Mouse (Mus musculus): ENCODE data around the gene Atp8a2. TPM values are rescaled to one million over a fixed set of nuclear protein-coding genes. Genes with fewer than 3 reads are reported as not detected.
"Not testable (repeated sequence)": the region's sequence is repeated elsewhere in the genome, so short reads cannot be mapped to it uniquely, and the experiment has no call there.

Gene Atp8a2
- total RNA-seq, 2 experiments from 2014 or later = 72.2 to 76.0 TPM

DNA sequence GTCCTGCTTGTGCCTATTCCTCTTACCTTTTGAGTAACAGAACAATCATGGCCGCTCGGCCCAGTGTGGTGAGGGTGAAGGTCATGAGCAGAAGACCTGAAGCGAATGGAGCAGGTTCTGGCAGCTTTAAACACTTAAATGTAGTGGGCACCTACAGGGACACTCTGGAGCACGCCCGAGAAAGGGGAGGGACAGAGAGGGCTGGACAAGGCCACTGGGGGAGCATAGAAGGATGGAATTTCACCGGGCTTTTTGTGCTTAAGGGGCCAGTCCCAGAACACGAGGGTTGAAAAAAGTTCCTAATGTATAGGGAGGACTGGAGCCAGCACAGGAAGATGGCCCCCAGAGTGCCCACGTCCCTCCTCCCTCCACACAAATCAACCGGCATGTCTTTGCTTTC lies 563.0 kb downstream of the Atp8a2 start:
- no peak for DNase-seq (ENCODE audit: extremely low spot score in 1 of 2, low spot score in 2 of 2)
- TF ChIP-seq CTCF (IDR thresholded peaks at IDR 0.05) = no peak
- Histone ChIP-seq H3K27ac (no peak overlapping the region), H3K4me3 (no peak overlapping the region)
- intact Hi-C loops (cut with DNase I) = no loop called here

DNA sequence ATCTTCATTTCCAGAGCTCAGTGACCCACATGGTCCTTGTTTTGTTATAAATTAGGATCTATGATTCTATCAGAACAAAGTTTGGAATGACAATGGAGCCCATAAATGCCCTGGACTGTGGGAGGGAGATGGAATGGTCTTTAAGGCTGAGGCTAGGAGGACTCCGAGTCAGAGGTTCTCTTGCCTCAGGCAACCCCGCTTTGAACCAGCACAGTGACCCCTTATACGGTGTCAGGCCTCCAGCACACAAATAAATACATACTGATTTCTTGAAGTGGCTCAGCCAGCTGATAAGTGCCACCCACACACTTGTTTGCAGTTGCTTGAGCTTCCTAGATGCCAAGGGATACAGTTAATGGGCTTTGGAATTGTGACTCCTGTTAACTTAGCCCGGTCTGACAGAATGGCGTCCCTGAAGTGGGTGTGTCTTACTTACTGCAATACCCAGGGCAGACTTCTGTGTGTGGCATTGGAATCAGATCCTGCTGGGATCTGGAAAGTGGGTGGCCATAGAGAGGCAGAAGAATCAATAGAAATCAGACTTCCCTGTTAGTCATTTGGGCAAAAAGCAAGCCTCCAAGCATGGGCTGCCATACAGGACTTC lies 563.6 kb downstream of the Atp8a2 start:
- no peak for DNase-seq (ENCODE audit: extremely low spot score in 1 of 2, low spot score in 2 of 2)
- intact Hi-C loops (cut with DNase I) = no loop called here
- Histone ChIP-seq H3K27ac (no peak overlapping the region), H3K4me3 (no peak overlapping the region)
- TF ChIP-seq CTCF (IDR thresholded peaks at IDR 0.05) = no peak

DNA sequence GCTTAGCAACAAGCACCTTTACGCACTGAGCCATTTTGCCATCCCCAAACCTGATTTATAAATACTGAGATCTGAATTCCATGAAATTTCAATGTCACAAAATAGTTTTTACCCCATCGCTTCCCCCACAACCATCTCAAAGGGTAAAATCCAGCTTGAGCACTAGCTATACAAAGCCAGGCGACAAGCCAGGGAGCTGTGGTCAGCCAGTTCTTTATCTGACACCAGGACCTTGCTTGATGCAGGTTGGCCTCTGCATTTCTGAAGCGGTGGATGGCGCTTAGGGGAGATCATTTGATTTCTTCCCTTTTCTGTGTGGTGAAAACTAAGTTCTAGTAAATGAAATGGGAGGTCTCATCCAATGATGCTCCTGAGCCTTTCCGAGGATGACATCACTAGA lies 564.9 kb downstream of the Atp8a2 start:
- intact Hi-C loops (cut with DNase I) = no loop called here
- TF ChIP-seq CTCF (IDR thresholded peaks at IDR 0.05) = no peak
- Histone ChIP-seq H3K4me3 (no peak overlapping the region), H3K27ac (no peak overlapping the region)
- DNase-seq (ENCODE audit: extremely low spot score in 1 of 2, low spot score in 2 of 2) = no peak

- intact Hi-C loops (cut with DNase I) = no loop called here
- H3K4me3 ChIP-seq = no peak overlapping the region
- no peak overlapping the region for H3K27ac ChIP-seq
- no peak for DNase-seq (ENCODE audit: extremely low spot score in 1 of 2, low spot score in 2 of 2)
- TF ChIP-seq CTCF (IDR thresholded peaks at IDR 0.05) = no peak
These were observed 566.9 kb downstream of the Atp8a2 start for GRCm38 (mm10) chr14:59630096-59630495.

GRCm38 (mm10) chr14:59629308-59629707 lies 567.7 kb downstream of the Atp8a2 start:
- no peak overlapping the region for H3K4me3 ChIP-seq
- intact Hi-C loops (cut with DNase I) = no loop called here
- H3K27ac ChIP-seq = no peak overlapping the region
- TF ChIP-seq CTCF (IDR thresholded peaks at IDR 0.05) = no peak
- no peak for DNase-seq (ENCODE audit: extremely low spot score in 1 of 2, low spot score in 2 of 2)

- Histone ChIP-seq H3K4me3 (no peak overlapping the region), H3K27ac (no peak overlapping the region)
- intact Hi-C loops (cut with DNase I) = no loop called here
- no peak for TF ChIP-seq CTCF (IDR thresholded peaks at IDR 0.05)
- no peak for DNase-seq (ENCODE audit: extremely low spot score in 1 of 2, low spot score in 2 of 2)
These were observed 569.2 kb downstream of the Atp8a2 start for GRCm38 (mm10) chr14:59627823-59628222.

DNA sequence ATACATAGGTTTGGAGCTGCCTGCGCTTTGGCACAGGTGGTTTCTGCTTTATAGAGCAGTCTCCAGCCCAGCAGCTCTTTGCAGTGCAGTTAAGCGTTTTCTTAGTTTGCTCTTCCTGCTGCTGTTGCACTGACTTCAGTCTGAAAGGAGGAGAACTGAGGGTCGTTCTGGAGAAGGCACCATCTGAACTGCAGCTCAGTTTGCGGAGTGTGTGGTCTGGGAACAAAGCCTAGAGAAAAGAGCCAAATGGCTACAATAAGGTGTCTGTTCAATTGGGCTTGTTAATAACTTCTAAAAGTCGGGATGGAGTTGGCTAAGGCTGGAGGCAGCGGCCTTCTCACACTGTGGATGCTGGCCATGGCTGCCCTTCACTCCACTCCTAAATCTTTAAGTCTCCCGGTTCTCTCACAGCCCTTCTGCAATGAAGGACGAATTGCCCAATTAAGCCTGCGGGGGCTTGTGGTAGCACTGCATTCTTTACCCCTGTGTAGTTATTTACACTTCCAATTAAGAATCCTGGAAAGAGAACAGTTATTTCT lies 569.8 kb downstream of the Atp8a2 start:
- Histone ChIP-seq H3K4me3 (no peak overlapping the region), H3K27ac (no peak overlapping the region)
- TF ChIP-seq CTCF (IDR thresholded peaks at IDR 0.05) = no peak
- DNase-seq (ENCODE audit: extremely low spot score in 1 of 2, low spot score in 2 of 2) = no peak
- intact Hi-C loops (cut with DNase I) = no loop called here

- intact Hi-C loops (cut with DNase I) = no loop called here
- TF ChIP-seq CTCF (IDR thresholded peaks at IDR 0.05) = no peak
- DNase-seq (ENCODE audit: extremely low spot score in 1 of 2, low spot score in 2 of 2) = no peak
- H3K27ac ChIP-seq = no peak overlapping the region
- no peak overlapping the region; the same call in 1 of the 2 replicates for H3K4me3 ChIP-seq
These were observed 570.3 kb downstream of the Atp8a2 start for GRCm38 (mm10) chr14:59626711-59627110.

DNA sequence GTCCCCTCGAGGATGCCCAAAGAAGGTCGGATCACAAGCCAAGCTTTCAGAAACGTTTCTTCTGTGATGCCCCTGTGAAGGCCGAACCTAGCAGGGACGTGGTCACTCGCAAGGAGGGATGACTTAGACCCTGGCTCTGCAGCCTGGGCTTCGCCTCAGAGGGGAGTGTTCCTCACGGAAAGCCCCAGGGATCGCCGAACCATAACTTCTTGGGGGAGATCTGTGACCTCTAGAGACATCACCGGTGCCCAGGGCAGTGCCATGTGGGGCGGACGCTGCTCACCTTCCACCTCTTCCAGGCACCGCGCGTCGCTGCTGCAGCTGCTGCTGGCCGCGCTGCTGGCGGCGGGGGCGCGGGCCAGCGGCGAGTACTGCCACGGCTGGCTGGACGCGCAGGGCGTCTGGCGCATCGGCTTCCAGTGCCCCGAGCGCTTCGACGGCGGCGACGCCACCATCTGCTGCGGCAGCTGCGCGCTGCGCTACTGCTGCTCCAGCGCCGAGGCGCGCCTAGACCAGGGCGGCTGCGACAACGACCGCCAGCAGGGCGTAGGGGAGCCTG lies 571.1 kb downstream of the Atp8a2 start:
- Histone ChIP-seq H3K27ac (no peak overlapping the region), H3K4me3 (peak overlapping the region; percentile 54)
- peak in 1 of 2 experiments; percentile 31 for DNase-seq (ENCODE audit: extremely low spot score in 1 of 2, low spot score in 2 of 2)
- intact Hi-C loops (cut with DNase I) = no loop called here
- TF ChIP-seq CTCF (IDR thresholded peaks at IDR 0.05) = no peak

DNA sequence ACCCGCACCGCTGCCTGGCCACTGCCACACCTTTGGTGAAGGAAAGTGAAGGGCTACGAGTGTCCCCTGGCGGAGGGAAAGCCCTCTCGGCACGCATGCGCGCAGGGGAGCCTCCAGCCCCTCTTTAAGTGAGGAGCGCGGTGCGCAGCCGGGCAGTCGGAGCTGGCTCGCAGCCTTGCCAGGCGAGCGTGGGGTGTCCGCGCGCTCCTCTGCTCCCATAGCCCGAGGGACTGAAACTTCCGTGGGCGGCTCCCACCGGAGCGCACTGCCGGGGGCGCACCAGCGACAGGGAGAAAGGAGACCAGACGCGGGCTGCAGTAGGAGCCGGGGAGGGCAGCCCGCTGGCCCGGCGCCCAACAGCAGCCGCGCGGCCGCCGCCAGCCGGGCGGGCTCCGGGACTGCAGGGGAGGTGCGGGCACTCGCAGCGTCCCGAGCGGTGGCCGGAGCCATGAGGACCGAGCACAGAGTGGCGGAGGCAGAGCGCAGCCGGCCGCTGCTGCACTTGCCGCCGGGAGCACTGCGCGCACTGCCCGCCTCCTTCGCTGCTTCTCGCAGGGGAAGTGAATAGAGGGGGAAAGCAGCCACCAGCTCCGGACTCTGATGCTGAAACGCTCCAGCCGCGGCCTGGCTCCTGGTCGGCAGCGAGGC lies 571.7 kb downstream of the Atp8a2 start, which contains the start of gene Shisa2:
TSS of gene Shisa2 (plus strand) at position 151 of the 648 bp plus-strand sequence.
- no peak within 1 kb of the TSS for H3K27ac ChIP-seq
- intact Hi-C loops (cut with DNase I) = no loop called here
- peak; percentile 69 to 74 for DNase-seq (ENCODE audit: extremely low spot score in 1 of 2, low spot score in 2 of 2)
- peak; percentile 39 for TF ChIP-seq CTCF (IDR thresholded peaks at IDR 0.05)
- peak within 1 kb of the TSS; percentile 54 for H3K4me3 ChIP-seq

DNA sequence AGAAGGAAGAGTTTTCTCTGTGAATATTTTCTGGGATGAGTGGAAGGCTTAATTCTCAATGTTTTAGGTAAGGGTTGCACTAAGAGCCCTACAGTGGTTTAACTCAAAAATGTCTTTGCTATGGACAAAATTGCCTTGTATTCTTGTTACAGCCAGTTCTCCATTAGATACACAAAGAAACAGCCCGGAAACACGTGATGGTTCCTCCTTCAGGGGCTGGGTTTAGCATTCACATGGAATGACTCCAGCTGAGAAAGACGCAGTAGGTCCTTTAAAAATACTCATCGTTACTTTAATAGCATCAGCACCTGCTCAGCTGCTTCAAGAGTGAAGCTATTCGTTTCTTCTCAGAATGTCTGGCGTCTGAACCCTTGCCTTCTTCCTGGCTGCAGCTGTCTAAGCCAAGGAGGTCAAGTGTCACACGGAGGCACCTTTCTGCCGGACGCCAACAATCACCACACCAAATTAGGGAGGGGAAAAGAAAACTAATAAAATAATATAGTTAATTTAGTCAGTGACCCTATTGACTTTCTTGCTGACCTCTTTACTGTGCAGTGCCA lies 572.6 kb downstream of the Atp8a2 start:
- no peak for TF ChIP-seq CTCF (IDR thresholded peaks at IDR 0.05)
- no peak overlapping the region for H3K4me3 ChIP-seq
- intact Hi-C loops (cut with DNase I) = no loop called here
- no peak overlapping the region for H3K27ac ChIP-seq
- no peak for DNase-seq (ENCODE audit: extremely low spot score in 1 of 2, low spot score in 2 of 2)

DNA sequence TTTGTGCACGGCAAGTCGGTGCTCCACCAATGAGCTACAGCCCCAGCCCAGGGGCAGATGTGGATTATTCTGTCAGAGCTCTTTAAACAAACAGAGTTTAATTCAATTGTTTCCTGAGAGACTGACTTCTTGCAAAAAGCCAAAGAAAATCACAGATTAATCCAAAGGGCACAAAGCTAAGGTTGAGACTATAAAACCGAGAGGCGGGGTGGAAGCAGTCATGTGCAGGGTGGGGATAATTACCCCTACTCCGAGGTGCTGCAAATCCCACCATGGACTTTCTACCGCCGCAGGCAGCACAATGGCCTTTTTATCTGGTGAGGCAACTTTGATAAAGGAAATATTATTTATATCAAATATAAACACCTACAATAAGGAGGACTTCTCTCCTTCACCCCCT lies 580.2 kb downstream of the Atp8a2 start:
- no peak for TF ChIP-seq CTCF (IDR thresholded peaks at IDR 0.05)
- intact Hi-C loops (cut with DNase I) = no loop called here
- H3K4me3 ChIP-seq = no peak overlapping the region
- no peak for DNase-seq (ENCODE audit: extremely low spot score in 1 of 2, low spot score in 2 of 2)
- no peak overlapping the region for H3K27ac ChIP-seq

DNA sequence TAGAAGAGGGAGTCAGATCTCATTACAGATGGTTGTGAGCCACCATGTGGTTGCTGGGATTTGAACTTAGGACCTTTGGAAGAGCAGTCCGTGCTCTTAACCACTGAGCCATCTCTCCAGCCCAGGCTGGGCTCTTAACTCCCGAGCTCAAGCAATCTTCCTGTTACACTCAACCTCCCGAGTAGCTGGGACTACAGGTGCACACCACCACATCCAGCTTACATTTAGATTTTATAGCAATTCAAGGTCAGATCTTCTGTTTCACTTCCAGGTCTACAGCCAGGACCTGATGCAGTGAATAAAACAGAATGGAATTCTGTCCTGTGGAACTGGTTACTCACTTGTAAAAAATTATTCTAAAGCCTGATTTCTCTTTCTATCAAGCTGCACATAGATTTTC lies 582.8 kb downstream of the Atp8a2 start:
- DNase-seq (ENCODE audit: extremely low spot score in 1 of 2, low spot score in 2 of 2); H3K27ac ChIP-seq; intact Hi-C loops (cut with DNase I); H3K4me3 ChIP-seq: not testable (repeated sequence)

Measured in left cerebral cortex, adult 2 months (tissue).